Mouse (Mus musculus) lung, postnatal 0 days (tissue): ENCODE measurements at regions not wholly inside any gene's neighbourhood (a gene's known extent, or its start where the extent isn't known, plus 50 kb on each side); places are given as distances from the start of the nearest gene placed in this dataset.

Source experiments
- ATAC-seq: fragments of 200-750 bp; cut with Nextera tagmentation; 2 replicates; pipeline ENCODE4 v1.8.0; 2017; ENCODE audit warnings: moderate library complexity
- DNase-seq: peaks from one replicate; pipeline ENCODE4 v3.0.0-alpha.2; 2016; ENCODE audit warnings: low spot score
- H3K27ac ChIP-seq: fragments of 300-500 bp; sonication (generic); 2 replicates; pipeline ENCODE4 v1.5.1; 2014; ENCODE audit warnings: antibody characterized with exemption, mild to moderate bottlenecking, low read length, mixed read lengths
- H3K27me3 ChIP-seq: fragments of 300-500 bp; sonication (generic); replicated peaks from 2 replicates; pipeline ENCODE4 v1.6.1; 2014; ENCODE audit warnings: low read length, mixed read lengths; ENCODE audit not compliant: insufficient read depth
- H3K36me3 ChIP-seq: fragments of 300-500 bp; sonication (generic); 2 replicates; pipeline ENCODE4 v1.6.1; 2014; ENCODE audit warnings: low read length, mixed read lengths; ENCODE audit not compliant: insufficient read depth
- H3K4me1 ChIP-seq: fragments of 300-500 bp; sonication (generic); 2 replicates; pipeline ENCODE4 v1.6.1; 2014; ENCODE audit warnings: antibody characterized with exemption, low read depth, low read length, mixed read lengths; ENCODE audit not compliant: insufficient read depth
- H3K4me2 ChIP-seq: fragments of 300-500 bp; sonication (generic); replicated peaks from 2 replicates; pipeline ENCODE4 v1.6.1; 2014; ENCODE audit warnings: low read depth, mild to moderate bottlenecking, low read length, moderate library complexity, mixed read lengths
- H3K4me3 ChIP-seq: fragments of 300-500 bp; sonication (generic); 2 replicates; pipeline ENCODE4 v1.5.1; 2014; ENCODE audit warnings: low read depth, low read length
- H3K9ac ChIP-seq: fragments of 300-500 bp; sonication (generic); replicated peaks from 2 replicates; pipeline ENCODE4 v1.6.1; 2014; ENCODE audit warnings: low read depth, mild to moderate bottlenecking
- H3K9me3 ChIP-seq: fragments of 300-500 bp; sonication (generic); 2 replicates; pipeline ENCODE4 v1.6.1; 2016; ENCODE audit warnings: low read length, mixed read lengths
- CTCF ChIP-seq: IDR thresholded peaks from 2 replicates; pipeline ENCODE4 v1.5.1; 2016; ENCODE audit warnings: antibody characterized with exemption, mild to moderate bottlenecking
- EP300 ChIP-seq: IDR thresholded peaks from 2 replicates; pipeline ENCODE4 v1.6.1; 2016; ENCODE audit warnings: antibody characterized with exemption, mild to moderate bottlenecking, control low read depth
- WGBS: fragments of 180-500 bp; shearing (Covaris S2); extraction: QIAGEN DNeasy Blood & Tissue Kit; methylation state at CpG from one replicate; pipeline ENCODE4 v1.1.7; 2014; 5-methylcytosine and 5-hydroxymethylcytosine counted together

- H3K4me2 ChIP-seq, result no peak overlapping the region
- H3K27ac ChIP-seq, result no peak overlapping the region
- H3K4me3 ChIP-seq, result no peak overlapping the region
- peak; percentile 38 for DNase-seq
- no peak overlapping the region for H3K9ac ChIP-seq
- no peaks in the 10 kb centered on the region for H3K36me3 ChIP-seq
- TF ChIP-seq EP300 (no peak), CTCF (no peak)
- H3K27me3 ChIP-seq, result no peaks in the 10 kb centered on the region
- no peaks in the 10 kb centered on the region for H3K9me3 ChIP-seq
- ATAC-seq, result peak; percentile 33
- no peaks in the 10 kb centered on the region for H3K4me1 ChIP-seq
- 47% methylated on average over 4 of the region's 4 CpGs for WGBS
These were observed 92.5 kb upstream of the Rybp start for GRCm38 (mm10) chr6:100379792-100380191.

GRCm38 (mm10) chr6:100378533-100378874, 91.2 kb upstream of the Rybp start:
- Histone ChIP-seq H3K27ac (no peak overlapping the region), H3K4me1 (no peaks in the 10 kb centered on the region), H3K4me2 (no peak overlapping the region), H3K9me3 (no peaks in the 10 kb centered on the region), H3K36me3 (no peaks in the 10 kb centered on the region), H3K27me3 (no peaks in the 10 kb centered on the region), H3K4me3 (no peak overlapping the region), H3K9ac (no peak overlapping the region)
- 40% methylated on average over 4 of the region's 4 CpGs for WGBS
- no peak for TF ChIP-seq CTCF
- TF ChIP-seq EP300, result no peak
- DNase-seq (peak; percentile 16), ATAC-seq (no peak)

DNA sequence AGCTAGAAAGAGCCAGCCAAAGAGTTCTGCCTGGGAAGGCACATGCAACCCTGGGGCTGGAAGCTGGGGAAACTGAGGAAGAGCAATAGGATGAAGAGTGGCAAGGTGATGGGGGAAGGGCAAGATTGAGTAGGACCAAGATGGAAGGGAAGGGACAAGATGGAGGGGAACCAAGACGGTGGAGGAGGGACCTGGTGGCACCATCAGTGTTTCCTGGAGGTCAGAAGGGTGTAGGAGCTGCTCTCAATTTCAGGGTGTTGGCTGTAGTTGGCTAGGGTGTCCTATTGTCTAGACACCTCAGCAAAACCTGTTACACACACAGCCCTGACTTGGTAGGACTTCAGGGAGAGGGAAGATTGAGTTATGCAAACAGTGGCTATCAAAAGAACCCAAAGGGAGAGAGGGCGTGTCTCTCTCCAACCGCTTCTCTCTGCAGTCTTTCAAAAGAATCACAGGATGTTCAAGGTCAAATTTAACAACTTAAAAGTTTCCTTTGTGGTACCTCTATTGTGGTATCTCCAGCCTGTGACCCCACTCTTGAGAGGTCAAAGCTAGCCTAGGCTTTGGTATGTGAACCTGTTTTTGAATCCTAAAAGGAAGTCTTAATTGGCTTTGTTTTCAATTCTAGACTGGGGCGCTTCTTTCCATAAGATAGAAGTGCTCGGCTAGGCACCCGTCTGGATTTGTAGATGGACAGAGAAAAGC, 90.7 kb upstream of the Rybp start:
- ATAC-seq, result no peak
- no peak overlapping the region for H3K4me2 ChIP-seq
- no peak for DNase-seq
- no peak overlapping the region for H3K27ac ChIP-seq
- no peaks in the 10 kb centered on the region for H3K27me3 ChIP-seq
- H3K9me3 ChIP-seq, result no peaks in the 10 kb centered on the region
- H3K36me3 ChIP-seq, result no peaks in the 10 kb centered on the region
- H3K4me1 ChIP-seq, result no peaks in the 10 kb centered on the region
- H3K4me3 ChIP-seq, result no peak overlapping the region
- no peak for TF ChIP-seq EP300
- no peak for TF ChIP-seq CTCF
- no peak overlapping the region for H3K9ac ChIP-seq
- WGBS, result 37% methylated on average over 6 of the region's 6 CpGs

DNA sequence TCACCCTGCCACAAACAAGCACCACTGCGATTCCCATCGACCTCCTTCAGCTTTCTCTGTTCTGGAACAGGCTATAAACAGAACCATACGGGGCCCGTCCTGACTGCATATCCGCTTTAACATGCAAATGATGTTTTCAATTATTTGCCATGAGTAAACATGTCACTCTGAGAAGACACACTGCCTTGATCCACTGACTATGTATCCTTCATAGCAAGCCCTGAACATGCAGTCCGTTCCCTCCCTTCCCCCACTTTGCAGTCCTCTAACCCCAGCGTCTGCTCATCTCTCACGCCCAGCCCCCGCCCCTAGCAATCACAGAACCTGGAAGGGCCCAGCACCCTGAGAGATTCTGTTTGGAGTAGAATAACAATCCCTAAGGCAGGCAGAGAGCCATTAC, 89.4 kb upstream of the Rybp start:
- DNase-seq (no peak), ATAC-seq (no peak)
- Histone ChIP-seq H3K4me2 (no peak overlapping the region), H3K9me3 (no peaks in the 10 kb centered on the region), H3K27ac (no peak overlapping the region), H3K4me1 (no peaks in the 10 kb centered on the region), H3K27me3 (no peaks in the 10 kb centered on the region), H3K4me3 (no peak overlapping the region), H3K9ac (no peak overlapping the region), H3K36me3 (no peaks in the 10 kb centered on the region)
- WGBS, result 34% methylated on average over 9 of the region's 9 CpGs
- TF ChIP-seq CTCF (no peak), EP300 (no peak)

DNA sequence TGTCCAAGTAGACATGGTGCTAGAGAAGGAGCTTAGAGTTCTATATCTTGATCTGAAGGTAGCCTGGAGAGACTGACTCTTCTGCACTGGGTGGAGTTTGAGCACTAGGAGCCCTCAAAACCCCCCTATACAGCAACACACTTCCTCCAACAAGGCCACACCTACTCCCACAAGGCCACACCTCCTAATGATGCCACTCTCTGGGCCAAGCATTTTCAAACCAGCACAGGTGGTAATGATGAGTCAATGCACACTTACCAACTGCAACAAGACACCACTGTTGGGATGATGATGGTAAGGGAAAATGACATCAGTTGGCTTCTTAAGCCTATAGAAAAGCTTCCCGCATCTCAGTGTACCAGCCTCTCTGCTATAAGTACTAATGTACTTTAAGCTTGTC, 83.5 kb upstream of the Rybp start:
- Histone ChIP-seq H3K27ac (no peak overlapping the region), H3K9me3 (no peaks in the 10 kb centered on the region), H3K27me3 (no peaks in the 10 kb centered on the region), H3K9ac (no peak overlapping the region), H3K4me3 (no peak overlapping the region), H3K4me2 (no peak overlapping the region), H3K4me1 (no peaks in the 10 kb centered on the region), H3K36me3 (no peaks in the 10 kb centered on the region)
- ATAC-seq (no peak), DNase-seq (no peak)
- WGBS, result 87% methylated on average over 1 of the region's 1 CpGs
- TF ChIP-seq EP300 (no peak), CTCF (no peak)

GRCm38 (mm10) chr6:100370358-100370757, 83.1 kb upstream of the Rybp start:
- TF ChIP-seq EP300, result no peak
- no peak for TF ChIP-seq CTCF
- WGBS, result 67% methylated on average over 5 of the region's 5 CpGs
- no peak overlapping the region for H3K9ac ChIP-seq
- H3K9me3 ChIP-seq, result no peaks in the 10 kb centered on the region
- H3K27ac ChIP-seq, result no peak overlapping the region
- H3K4me3 ChIP-seq, result no peak overlapping the region
- H3K36me3 ChIP-seq, result no peaks in the 10 kb centered on the region
- H3K4me2 ChIP-seq, result no peak overlapping the region
- DNase-seq (no peak), ATAC-seq (no peak)
- no peaks in the 10 kb centered on the region for H3K4me1 ChIP-seq
- no peaks in the 10 kb centered on the region for H3K27me3 ChIP-seq

DNA sequence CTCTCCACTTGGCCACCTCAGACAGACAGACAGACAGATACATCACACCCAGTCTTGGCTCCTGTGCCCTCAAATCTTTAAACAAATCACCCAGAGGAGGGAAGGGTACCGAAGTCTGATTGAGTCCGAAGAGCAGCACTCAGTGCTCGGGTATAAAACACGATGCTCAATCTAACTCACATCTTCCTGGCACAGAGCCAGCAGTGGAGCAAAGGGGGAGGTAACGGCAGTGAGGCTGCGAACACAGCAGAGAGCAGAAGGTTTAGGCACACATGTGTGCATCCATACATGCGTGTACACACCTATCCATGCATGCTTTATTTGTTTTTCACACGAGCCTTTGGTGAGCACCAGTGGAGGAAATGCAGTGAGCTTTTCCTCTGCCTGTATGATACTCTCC, 78.9 kb upstream of the Rybp start:
- DNase-seq, result no peak
- no peaks in the 10 kb centered on the region for H3K36me3 ChIP-seq

More for the DNA sequence above, 78.9 kb upstream of the Rybp start:
- no peaks in the 10 kb centered on the region for H3K9me3 ChIP-seq
- H3K4me3 ChIP-seq, result no peak overlapping the region
- no peak overlapping the region for H3K9ac ChIP-seq
- no peaks in the 10 kb centered on the region for H3K27me3 ChIP-seq
- TF ChIP-seq CTCF, result no peak
- no peak for TF ChIP-seq EP300
- 36% methylated on average over 8 of the region's 8 CpGs for WGBS
- no peaks in the 10 kb centered on the region for H3K4me1 ChIP-seq
- no peak overlapping the region for H3K4me2 ChIP-seq
- H3K27ac ChIP-seq, result no peak overlapping the region
- no peak for ATAC-seq
